Mouse (Mus musculus): ENCODE results near the gene Adcy1. TPM values are rescaled to one million over a fixed set of nuclear protein-coding genes. Genes with fewer than 3 reads are reported as not detected.

Adcy1 gene
- polyA plus RNA-seq, 1 experiment from 2014 or later, result 0.54 TPM

GRCm38 (mm10) chr11:7065388-7065787 is 2.1 kb downstream of the Adcy1 start:
- Histone ChIP-seq H3K4me2 (ENCODE audit: low read depth, low read length) (no peak overlapping the region), H3K36me3 (replicated peaks; ENCODE audit: insufficient read depth, low read length) (no peaks in the 10 kb centered on the region), H3K27ac (ENCODE audit: low read depth) (no peak overlapping the region), H3K9me3 (ENCODE audit: low read length) (no peaks in the 10 kb centered on the region), H3K9ac (replicated peaks) (no peak overlapping the region), H3K4me1 (ENCODE audit: insufficient read depth) (no peaks in the 10 kb centered on the region), H3K27me3 (ENCODE audit: insufficient read depth, low read length) (peaks cover 38% of the 10 kb centered on the region), H3K4me3 (ENCODE audit: low read depth, low read length) (no peak overlapping the region)
- ATAC-seq (no peak), DNase-seq (no peak)
- no peak for TF ChIP-seq EP300 (IDR thresholded peaks at IDR 0.05; ENCODE audit: low read depth)
- TF ChIP-seq CTCF (IDR thresholded peaks at IDR 0.05; ENCODE audit: low read depth), result no peak
- WGBS (ENCODE audit: insufficient replicate concordance), result 7% methylated on average over 4 of the region's 4 CpGs

GRCm38 (mm10) chr11:7065876-7066275 is 2.6 kb downstream of the Adcy1 start:
- H3K4me3 ChIP-seq (ENCODE audit: low read depth, low read length), result no peak overlapping the region
- WGBS (ENCODE audit: insufficient replicate concordance), result 28% methylated on average over 5 of the region's 5 CpGs
- DNase-seq, result no peak
- H3K9ac ChIP-seq (replicated peaks), result no peak overlapping the region
- H3K4me1 ChIP-seq (ENCODE audit: insufficient read depth), result no peaks in the 10 kb centered on the region
- H3K36me3 ChIP-seq (replicated peaks; ENCODE audit: insufficient read depth, low read length), result no peaks in the 10 kb centered on the region
- no peaks in the 10 kb centered on the region for H3K9me3 ChIP-seq (ENCODE audit: low read length)
- H3K27ac ChIP-seq (ENCODE audit: low read depth), result no peak overlapping the region
- ATAC-seq, result no peak
- TF ChIP-seq EP300 (IDR thresholded peaks at IDR 0.05; ENCODE audit: low read depth), result no peak
- no peak for TF ChIP-seq CTCF (IDR thresholded peaks at IDR 0.05; ENCODE audit: low read depth)
- peaks cover 37% of the 10 kb centered on the region for H3K27me3 ChIP-seq (ENCODE audit: insufficient read depth, low read length)
- H3K4me2 ChIP-seq (ENCODE audit: low read depth, low read length), result no peak overlapping the region

GRCm38 (mm10) chr11:7067263-7067662 is 4.0 kb downstream of the Adcy1 start:
- Histone ChIP-seq H3K4me2 (ENCODE audit: low read depth, low read length) (no peak overlapping the region), H3K27me3 (ENCODE audit: insufficient read depth, low read length) (peaks cover 33% of the 10 kb centered on the region), H3K36me3 (replicated peaks; ENCODE audit: insufficient read depth, low read length) (no peaks in the 10 kb centered on the region), H3K9ac (replicated peaks) (no peak overlapping the region), H3K9me3 (ENCODE audit: low read length) (no peaks in the 10 kb centered on the region), H3K4me3 (ENCODE audit: low read depth, low read length) (no peak overlapping the region), H3K4me1 (ENCODE audit: insufficient read depth) (no peaks in the 10 kb centered on the region), H3K27ac (ENCODE audit: low read depth) (no peak overlapping the region)
- TF ChIP-seq CTCF (IDR thresholded peaks at IDR 0.05; ENCODE audit: low read depth) (no peak), EP300 (IDR thresholded peaks at IDR 0.05; ENCODE audit: low read depth) (no peak)
- DNase-seq, result no peak
- WGBS (ENCODE audit: insufficient replicate concordance), result 65% methylated on average over 4 of the region's 4 CpGs
- ATAC-seq, result no peak

- H3K9me3 ChIP-seq (ENCODE audit: low read length), result no peaks in the 10 kb centered on the region
- H3K4me1 ChIP-seq (ENCODE audit: insufficient read depth), result no peaks in the 10 kb centered on the region
- ATAC-seq (no peak), DNase-seq (no peak)
- H3K27me3 ChIP-seq (ENCODE audit: insufficient read depth, low read length), result peaks cover 22% of the 10 kb centered on the region
- no peaks in the 10 kb centered on the region for H3K36me3 ChIP-seq (replicated peaks; ENCODE audit: insufficient read depth, low read length)
- no peak overlapping the region for H3K4me2 ChIP-seq (ENCODE audit: low read depth, low read length)
- TF ChIP-seq EP300 (IDR thresholded peaks at IDR 0.05; ENCODE audit: low read depth), result no peak
- no peak for TF ChIP-seq CTCF (IDR thresholded peaks at IDR 0.05; ENCODE audit: low read depth)
- no peak overlapping the region for H3K9ac ChIP-seq (replicated peaks)
- H3K27ac ChIP-seq (ENCODE audit: low read depth), result no peak overlapping the region
- 67% methylated on average over 12 of the region's 12 CpGs for WGBS (ENCODE audit: insufficient replicate concordance)
- no peak overlapping the region for H3K4me3 ChIP-seq (ENCODE audit: low read depth, low read length)
These were observed 5.4 kb downstream of the Adcy1 start for GRCm38 (mm10) chr11:7068479-7069235.

- H3K36me3 ChIP-seq (replicated peaks; ENCODE audit: insufficient read depth, low read length), result no peaks in the 10 kb centered on the region
- no peak overlapping the region for H3K4me2 ChIP-seq (ENCODE audit: low read depth, low read length)
- no peaks in the 10 kb centered on the region for H3K4me1 ChIP-seq (ENCODE audit: insufficient read depth)
- no peak overlapping the region for H3K27ac ChIP-seq (ENCODE audit: low read depth)
- no peak overlapping the region for H3K4me3 ChIP-seq (ENCODE audit: low read depth, low read length)
- H3K27me3 ChIP-seq (ENCODE audit: insufficient read depth, low read length), result peaks cover 11% of the 10 kb centered on the region
- ATAC-seq (no peak), DNase-seq (no peak)
- 73% methylated on average over 4 of the region's 4 CpGs for WGBS (ENCODE audit: insufficient replicate concordance)
- TF ChIP-seq CTCF (IDR thresholded peaks at IDR 0.05; ENCODE audit: low read depth) (no peak), EP300 (IDR thresholded peaks at IDR 0.05; ENCODE audit: low read depth) (no peak)
- no peak overlapping the region for H3K9ac ChIP-seq (replicated peaks)
- H3K9me3 ChIP-seq (ENCODE audit: low read length), result no peaks in the 10 kb centered on the region
These were observed 6.5 kb downstream of the Adcy1 start for GRCm38 (mm10) chr11:7069762-7070161.

- H3K9ac ChIP-seq (replicated peaks), result no peak overlapping the region
- no peak overlapping the region for H3K4me3 ChIP-seq (ENCODE audit: low read depth, low read length)
- no peaks in the 10 kb centered on the region for H3K4me1 ChIP-seq (ENCODE audit: insufficient read depth)
- DNase-seq, result no peak
- no peak overlapping the region for H3K27ac ChIP-seq (ENCODE audit: low read depth)
- TF ChIP-seq CTCF (IDR thresholded peaks at IDR 0.05; ENCODE audit: low read depth) (no peak), EP300 (IDR thresholded peaks at IDR 0.05; ENCODE audit: low read depth) (no peak)
- H3K27me3 ChIP-seq (ENCODE audit: insufficient read depth, low read length), result no peaks in the 10 kb centered on the region
- no peak for ATAC-seq
- 62% methylated on average over 6 of the region's 6 CpGs for WGBS (ENCODE audit: insufficient replicate concordance)
- H3K9me3 ChIP-seq (ENCODE audit: low read length), result no peaks in the 10 kb centered on the region
- H3K4me2 ChIP-seq (ENCODE audit: low read depth, low read length), result no peak overlapping the region
- H3K36me3 ChIP-seq (replicated peaks; ENCODE audit: insufficient read depth, low read length), result no peaks in the 10 kb centered on the region
These were observed 8.3 kb downstream of the Adcy1 start for GRCm38 (mm10) chr11:7071617-7072016.
